ENCODE assay signal across 9 mouse cellular contexts in the genomic region with DNA sequence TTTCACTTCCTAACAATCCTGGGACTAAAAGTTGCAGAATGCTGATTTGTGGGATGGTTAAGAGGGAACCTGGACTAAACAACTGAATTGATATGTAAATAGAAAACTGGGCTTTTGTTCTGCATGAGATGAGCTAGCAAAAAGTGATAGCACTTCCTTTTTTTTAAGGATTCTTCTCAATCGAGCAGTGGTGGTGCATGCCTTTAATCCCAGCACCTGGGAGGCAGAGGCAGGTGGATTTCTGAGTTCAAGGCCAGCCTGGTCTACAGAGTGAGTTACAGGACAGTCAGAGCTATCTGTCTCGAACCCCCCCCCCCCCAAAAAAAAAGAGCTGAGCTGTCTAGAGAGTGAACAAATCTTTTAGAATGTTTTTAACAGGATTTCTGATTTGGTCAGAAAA.
DNase-seq lines count a peak whose midpoint lies in the region; ATAC-seq and TF ChIP-seq lines count a peak whose summit lies in the region.
"Had no signal": no experiment of that assay in that cellular context is flagged by ENCODE, and none has a peak within 500 bp of the region (broad histone marks: within the 10 kb centered on the region; RNA-seq: fewer than 3 reads in every experiment).

No protein-coding gene starts in this region.

- peak overlapping the region; percentile 68 for H3K4me2 ChIP-seq in liver, postnatal 0 days (ENCODE audit: low read depth, low read length)

- no peak for TF ChIP-seq CTCF in gastrocnemius, adult 2 months (IDR thresholded peaks at IDR 0.05)
- TF ChIP-seq CTCF in E14TG2a.4 (conservative IDR thresholded peaks at IDR 0.05; ENCODE audit: low read length) = no peak
- no peak for TF ChIP-seq CTCF in liver, postnatal 0 days (IDR thresholded peaks at IDR 0.05; ENCODE audit: low read depth)

- H3K4me3 ChIP-seq in gastrocnemius, adult 2 months = peak overlapping the region; percentile 68
- H3K4me3 ChIP-seq in E14TG2a.4 (replicated peaks; ENCODE audit: low read length) = peak overlapping the region; percentile 72
- peak overlapping the region; percentile 40 for H3K4me3 ChIP-seq in liver, postnatal 0 days (ENCODE audit: low read depth, low read length)

- intact Hi-C loops in gastrocnemius, adult 2 months (cut with DNase I) = loop anchor here (10.0 kb wide), 1 partner anchor 634 kb away; a partner anchor contains a TSS

- peaks cover 43% of the 10 kb centered on the region for H3K4me1 ChIP-seq in E14TG2a.4 (replicated peaks; ENCODE audit: low read depth, low read length)
- peaks cover 19% of the 10 kb centered on the region for H3K4me1 ChIP-seq in liver, postnatal 0 days (ENCODE audit: insufficient read depth)

- H3K9me3 ChIP-seq in E14TG2a.4 (ENCODE audit: low read length) = no peaks in the 10 kb centered on the region
- no peaks in the 10 kb centered on the region for H3K9me3 ChIP-seq in liver, postnatal 0 days (ENCODE audit: low read length)

- no peaks in the 10 kb centered on the region for H3K27me3 ChIP-seq in E14TG2a.4 (ENCODE audit: insufficient read depth, low read length)
- no peaks in the 10 kb centered on the region for H3K27me3 ChIP-seq in liver, postnatal 0 days (ENCODE audit: insufficient read depth, low read length)

- 23% methylated on average over 2 of the region's 2 CpGs for WGBS in liver, postnatal 0 days (ENCODE audit: insufficient replicate concordance)

- H3K27ac ChIP-seq in gastrocnemius, adult 2 months = peak overlapping the region; percentile 80
- H3K27ac ChIP-seq in liver, postnatal 0 days (ENCODE audit: low read depth) = peak overlapping the region; percentile 48; the same call in 1 of the 2 replicates

- peak overlapping the region; percentile 55 for H3K9ac ChIP-seq in liver, postnatal 0 days (replicated peaks)

- no peaks in the 10 kb centered on the region for H3K36me3 ChIP-seq in E14TG2a.4 (ENCODE audit: insufficient read depth, low read length)
- no peaks in the 10 kb centered on the region for H3K36me3 ChIP-seq in liver, postnatal 0 days (replicated peaks; ENCODE audit: insufficient read depth, low read length)

- DNase-seq in gastrocnemius, adult 2 months = no peak
- no peak for DNase-seq in gastrocnemius, postnatal 10 days
- no peak for DNase-seq in liver, postnatal 0 days
- DNase-seq in B cell, adult 2 months = no peak
- no peak for DNase-seq in layer of hippocampus, adult 9-10 months (ENCODE audit: low spot score)
- DNase-seq in layer of hippocampus, adult 8-10 months (ENCODE audit: low spot score in 2 of 2) = no peak
- DNase-seq: spleen, adult 18-20 months had no signal

- no peak for TF ChIP-seq EP300 in liver, postnatal 0 days (IDR thresholded peaks at IDR 0.05; ENCODE audit: low read depth)

- peak; percentile 24 for ATAC-seq in granulocyte monocyte progenitor cell, adult 5-6 weeks (replicated peaks; ENCODE audit: poor library complexity, severe bottlenecking)
- ATAC-seq in liver, postnatal 0 days = no peak
